Mouse (Mus musculus): ENCODE measurements around the gene Gpd1.

Gpd1 gene

DNA sequence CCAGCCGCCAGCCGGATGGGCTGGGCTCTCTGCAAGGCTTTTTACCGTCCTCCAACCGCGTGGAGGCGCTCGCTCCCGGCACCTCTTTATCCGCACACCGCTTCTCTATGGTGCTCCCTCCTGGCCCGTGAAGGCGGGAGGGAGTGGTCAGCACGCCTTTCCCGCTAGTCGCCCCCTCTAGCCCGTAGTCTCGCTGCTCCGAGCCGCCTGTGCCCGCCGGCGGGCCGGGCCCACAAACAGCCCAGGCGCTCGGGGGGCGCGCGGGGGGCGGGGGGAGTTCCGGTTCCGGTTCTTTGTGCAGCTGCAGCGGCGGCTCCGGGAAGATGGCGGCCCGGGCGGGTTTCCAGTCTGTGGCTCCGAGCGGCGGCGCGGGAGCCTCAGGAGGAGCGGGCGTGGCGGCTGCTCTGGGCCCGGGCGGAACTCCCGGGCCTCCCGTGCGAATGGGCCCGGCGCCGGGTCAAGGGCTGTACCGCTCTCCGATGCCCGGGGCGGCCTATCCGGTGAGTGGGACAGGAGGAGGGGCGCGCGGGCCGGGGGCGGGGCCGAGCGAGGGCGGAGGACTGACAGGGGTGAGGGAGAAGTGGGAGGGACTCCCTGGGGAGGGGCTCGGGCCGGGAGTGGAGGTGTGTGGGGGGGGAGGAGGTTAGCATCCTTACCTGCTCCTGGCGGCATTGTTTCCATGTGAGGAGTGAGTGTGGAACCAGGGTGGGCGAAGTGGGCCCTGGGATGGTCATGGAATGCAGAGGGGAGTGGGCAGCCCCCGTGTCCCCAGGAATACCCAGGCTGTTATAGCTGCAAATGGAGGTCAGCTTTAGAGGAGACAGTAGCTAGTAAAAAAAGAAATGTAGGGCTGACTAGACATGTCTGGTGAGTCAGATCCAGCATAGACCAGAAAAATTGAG, 15.1 kb upstream of the Gpd1 start, which contains the start of gene Smarcd1:
TSS of gene Smarcd1 (plus strand) at position 131 of the 902 bp plus-strand sequence.
- DNase-seq (ENCODE audit: extremely low spot score): peak; percentile 99

DNA sequence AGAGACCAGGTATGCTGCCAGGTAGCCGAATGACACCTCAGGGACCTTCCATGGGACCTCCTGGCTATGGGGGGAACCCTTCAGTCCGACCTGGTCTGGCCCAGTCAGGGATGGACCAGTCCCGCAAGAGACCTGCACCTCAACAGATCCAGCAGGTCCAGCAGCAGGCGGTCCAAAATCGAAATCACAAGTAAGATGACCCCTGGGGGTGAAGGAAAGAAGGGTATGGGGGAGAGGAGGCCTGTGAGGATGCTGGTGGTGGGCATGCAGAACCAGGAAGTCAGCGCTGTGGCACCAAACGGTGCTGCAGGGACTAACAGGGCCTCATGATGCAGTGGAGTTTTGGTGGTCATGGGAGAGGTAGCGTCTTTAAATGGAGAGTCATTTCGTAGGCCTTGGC, 14.2 kb upstream of the Gpd1 start:
- DNase-seq (ENCODE audit: extremely low spot score): no peak

DNA sequence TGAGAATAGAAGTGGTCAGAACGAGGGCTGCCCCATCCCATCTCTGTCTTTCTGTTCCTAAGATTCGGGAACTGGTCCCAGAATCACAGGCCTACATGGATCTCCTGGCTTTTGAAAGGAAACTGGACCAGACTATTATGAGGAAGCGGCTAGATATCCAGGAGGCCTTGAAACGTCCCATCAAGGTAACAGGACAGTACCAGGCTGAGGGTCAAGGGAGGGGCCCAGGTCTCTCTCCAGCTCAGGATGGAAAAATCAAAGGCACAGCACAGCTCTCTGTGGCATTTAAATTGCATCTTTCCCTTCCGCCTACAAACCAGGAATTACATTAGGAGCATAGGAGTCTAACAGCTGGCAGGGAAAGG, 13.7 kb upstream of the Gpd1 start:
- no peak for DNase-seq (ENCODE audit: extremely low spot score)

DNA sequence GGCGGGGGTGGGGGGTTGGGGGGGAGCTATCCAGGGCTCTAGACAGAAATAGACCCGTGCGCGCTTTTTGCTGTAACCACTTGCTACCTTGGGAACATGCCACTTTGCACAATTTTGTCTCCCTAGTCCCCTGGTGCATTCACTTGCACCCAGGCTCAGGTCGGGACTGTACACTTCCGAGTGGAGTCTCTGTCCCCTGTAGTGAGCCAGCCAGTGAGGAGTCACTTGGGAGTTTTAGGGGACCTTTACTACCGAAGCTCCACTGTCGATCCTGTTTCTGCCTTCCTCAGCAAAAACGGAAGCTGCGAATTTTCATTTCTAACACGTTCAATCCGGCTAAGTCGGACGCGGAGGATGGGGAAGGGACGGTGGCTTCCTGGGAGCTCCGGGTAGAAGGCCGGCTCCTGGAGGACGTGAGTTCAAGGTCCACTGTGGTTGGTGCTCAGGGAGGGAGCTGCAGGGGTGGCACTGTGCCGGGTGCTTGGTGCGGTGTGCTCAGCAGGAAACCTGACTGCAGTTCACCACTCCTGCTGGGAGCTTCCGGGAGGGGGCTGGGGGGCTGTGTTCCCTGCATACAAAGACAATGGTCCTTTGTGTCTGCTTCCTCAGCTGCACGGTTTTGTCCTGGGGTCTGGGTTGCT, 13.2 kb upstream of the Gpd1 start:
- no peak for DNase-seq (ENCODE audit: extremely low spot score)

DNA sequence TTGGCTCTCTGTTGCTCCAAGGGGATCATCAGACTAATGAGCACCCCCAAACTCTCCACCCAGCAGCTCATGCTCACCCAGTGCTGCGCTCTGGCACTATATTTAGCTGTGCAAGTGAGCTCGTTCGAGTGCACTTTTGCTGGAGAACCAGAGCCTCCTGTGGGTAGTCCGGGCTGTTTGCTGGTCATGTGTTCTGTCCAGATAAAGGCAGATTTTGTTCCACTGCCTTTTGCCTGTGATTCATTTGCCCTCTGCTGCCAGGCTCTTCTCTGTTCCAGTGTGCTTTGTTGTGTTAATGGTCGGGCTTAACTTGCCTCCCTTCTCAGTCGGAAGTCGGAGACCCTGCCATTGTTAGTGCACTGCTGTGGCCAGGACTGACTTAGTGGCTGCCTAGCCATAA, 12.4 kb upstream of the Gpd1 start:
- no peak for DNase-seq (ENCODE audit: extremely low spot score)

DNA sequence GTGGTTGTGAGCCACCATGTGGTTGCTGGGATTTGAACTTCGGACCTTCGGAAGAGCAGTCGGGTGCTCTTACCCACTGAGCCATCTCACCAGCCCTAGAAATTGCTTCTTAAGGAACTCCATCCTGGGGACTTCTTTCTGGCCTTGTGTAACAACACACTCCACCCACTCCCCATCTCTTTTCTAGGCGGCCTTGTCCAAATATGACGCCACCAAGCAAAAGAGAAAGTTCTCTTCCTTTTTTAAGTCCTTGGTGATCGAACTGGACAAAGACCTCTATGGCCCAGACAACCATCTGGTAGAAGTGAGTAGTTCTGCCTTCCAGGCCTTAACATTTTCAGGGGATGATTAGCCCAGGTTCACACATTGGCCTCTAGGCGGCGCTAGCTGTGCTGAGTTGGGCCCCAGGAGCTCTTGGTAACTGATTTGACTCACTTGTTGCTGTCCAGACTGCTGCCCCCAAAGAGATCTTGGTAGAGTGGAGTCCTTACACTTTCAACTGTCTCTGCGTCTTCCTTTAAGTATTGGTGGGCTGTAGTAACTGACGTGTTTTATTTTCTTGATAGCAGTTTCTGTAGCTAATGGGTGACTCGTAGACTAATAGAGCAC, 11.8 kb upstream of the Gpd1 start, which contains the start of gene Gm17349:
TSS of gene Gm17349 (minus strand) at position 51 of the 609 bp plus-strand sequence.
- peak; percentile 55 for DNase-seq (ENCODE audit: extremely low spot score)

DNA sequence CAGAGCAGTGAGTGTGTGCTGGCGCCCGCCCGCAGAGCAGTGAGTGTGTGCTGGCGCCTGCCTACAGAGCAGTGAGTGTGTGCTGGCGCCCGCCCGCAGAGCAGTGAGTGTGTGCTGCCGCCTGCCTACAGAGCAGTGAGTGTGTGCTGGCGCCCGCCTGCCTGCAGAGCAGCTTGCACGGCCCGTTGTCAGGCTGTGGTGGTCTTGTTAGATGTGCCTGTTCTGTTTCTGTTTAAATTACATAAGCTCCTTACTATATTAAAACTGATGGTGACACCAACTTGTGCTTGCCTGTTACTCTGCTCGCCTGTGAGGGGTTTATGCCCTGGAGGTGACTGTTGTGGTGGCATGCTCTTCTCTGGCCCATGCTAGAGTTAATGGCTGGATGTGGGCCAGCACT, 9.1 kb upstream of the Gpd1 start:
- DNase-seq (ENCODE audit: extremely low spot score): no peak

DNA sequence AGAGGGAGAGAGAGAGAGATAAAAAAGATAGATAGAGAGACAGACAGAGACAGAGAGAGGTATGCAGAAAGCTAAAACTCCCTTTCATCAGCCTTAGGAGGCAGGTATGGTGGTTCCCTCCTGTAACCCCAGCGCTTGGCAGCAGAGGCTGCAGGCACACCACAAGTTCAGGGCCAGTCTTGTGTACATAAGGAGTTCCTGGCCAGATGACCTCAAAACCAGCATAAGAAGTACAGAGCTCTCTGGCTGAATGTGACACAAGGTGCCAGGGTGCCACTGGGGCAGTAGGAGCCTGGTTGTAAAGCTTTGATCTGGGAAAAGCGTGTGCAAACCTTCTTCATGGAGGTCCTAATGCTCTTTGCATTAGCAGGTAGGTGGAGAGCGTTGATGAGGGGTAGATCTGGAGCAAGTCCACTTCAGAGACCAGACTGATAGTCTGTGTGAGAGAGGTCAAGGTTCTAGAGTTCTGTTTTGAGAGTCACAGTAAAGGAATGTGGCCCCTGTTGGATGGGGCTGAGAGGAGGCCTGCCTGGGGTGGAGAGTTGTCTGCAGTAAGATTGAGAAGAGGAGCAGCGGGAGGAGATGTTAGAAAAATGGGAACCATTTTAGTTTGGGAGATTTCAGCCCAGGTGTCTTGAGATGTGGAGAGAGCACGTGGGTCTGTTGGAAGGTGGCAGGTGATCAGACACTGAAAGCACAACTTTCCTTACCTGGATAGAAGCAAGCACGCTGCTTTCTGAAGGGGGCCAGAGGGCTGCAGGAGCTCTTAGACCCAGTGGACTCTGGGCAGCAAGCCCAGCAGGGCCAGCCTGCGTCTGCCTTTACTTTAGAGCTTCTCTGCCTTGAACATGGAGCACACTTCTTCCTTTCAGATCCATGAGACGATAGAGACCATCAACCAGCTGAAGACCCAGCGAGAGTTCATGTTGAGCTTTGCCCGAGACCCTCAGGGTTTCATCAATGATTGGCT, 6.8 kb upstream of the Gpd1 start:
- DNase-seq (ENCODE audit: extremely low spot score): no peak

DNA sequence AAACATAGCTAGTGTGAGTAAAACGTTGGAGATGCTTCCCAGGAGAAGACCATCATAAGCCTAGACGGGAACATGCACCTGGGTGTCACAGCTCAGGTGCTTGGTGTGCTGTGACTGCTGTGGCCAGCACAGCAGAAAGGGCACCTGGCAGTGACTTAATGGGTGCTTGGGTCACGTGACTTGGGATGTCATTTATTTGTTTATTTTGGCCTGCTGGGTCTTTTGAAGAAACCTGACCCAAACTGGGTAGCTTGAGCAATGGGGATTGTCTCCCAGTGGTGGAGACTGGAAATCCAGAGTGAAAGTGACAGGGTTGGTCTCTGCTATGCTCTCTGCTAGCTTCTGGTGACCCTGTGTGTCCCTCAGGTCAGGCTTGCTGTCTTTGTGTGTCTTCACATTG, 5.8 kb upstream of the Gpd1 start:
- DNase-seq (ENCODE audit: extremely low spot score): no peak

DNA sequence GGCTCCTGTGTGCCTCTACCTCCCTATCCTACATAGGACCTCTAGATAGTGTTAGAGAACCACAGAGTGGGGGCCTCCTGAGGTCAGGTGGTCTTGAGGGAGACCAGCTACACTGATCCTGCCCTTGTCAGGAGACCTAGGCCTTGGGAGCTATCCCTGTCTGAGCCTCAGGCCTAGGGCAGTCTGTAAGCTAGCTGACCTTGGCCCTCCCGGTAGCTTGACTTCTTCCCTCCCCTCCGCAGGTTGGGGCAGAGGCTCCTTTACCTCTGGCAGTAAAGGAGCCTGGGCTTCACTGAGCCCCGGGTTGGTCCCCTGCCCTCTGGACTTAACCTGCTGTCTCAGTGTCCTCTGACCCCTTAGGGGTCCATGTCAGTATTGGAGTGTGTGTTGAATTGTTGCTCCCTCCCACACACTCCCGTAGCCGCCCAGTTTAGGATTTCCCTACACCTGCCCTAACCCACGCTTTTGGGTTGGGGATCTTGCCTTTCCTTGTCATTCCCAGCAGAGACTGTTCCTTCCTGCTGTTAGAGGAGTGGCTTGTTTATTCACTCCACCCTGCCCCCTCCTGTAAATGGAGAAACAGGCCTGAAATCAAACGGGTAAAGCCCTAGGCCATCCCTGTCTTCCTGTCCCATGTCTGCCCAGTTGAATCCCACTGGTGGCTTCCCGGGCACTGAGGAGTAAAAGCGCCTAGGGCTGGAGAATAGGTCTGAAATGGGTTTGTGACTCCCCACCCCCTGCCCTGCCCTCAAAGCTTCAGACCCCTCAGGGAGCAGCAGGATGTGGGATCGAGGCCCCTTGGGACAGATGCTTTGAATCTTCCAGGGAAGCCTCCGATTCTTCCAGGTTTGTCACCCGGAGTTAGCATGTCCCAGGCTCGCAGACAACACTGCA, 4.4 kb upstream of the Gpd1 start:
- DNase-seq (ENCODE audit: extremely low spot score): no peak

DNA sequence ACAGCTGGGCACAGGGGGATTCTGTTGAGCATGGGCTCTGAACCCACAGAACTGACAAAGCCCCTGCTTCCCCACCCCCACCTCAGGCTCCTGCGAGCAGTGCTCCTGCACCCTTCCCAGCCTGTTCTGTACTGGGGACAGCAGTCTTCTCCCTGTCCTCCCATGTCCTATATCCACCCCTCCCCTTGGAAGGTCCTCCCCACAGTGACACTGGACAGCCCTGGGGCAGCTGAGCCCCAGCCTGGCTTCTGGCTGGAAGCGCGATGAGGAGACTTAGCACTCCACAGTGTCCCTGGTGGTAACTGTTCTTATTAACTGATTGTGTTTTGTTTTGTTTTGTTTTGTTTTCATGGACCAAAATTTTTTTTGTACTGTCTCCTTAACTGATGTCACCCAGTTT, 3.7 kb upstream of the Gpd1 start:
- no peak for DNase-seq (ENCODE audit: extremely low spot score)

DNA sequence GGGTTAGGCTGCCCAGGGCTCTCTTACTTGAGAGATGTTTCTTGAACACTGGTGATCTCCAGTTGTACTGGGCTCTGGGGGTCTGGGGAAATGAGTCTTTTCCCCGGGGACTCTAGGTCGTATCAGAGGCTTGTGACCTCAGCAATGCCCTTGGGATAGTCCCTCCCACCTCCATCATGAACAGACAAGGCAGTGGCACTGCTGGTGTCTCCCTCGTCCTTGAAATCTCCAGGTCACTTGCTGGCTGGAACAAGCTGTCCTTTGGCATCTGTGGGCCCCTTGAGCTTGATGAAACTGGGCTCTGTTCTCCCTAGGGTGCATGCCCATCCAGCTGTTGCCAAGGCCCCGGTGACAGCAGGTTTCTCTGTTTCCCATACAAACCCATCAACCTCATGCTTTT, 3.1 kb upstream of the Gpd1 start:
- no peak for DNase-seq (ENCODE audit: extremely low spot score)

DNA sequence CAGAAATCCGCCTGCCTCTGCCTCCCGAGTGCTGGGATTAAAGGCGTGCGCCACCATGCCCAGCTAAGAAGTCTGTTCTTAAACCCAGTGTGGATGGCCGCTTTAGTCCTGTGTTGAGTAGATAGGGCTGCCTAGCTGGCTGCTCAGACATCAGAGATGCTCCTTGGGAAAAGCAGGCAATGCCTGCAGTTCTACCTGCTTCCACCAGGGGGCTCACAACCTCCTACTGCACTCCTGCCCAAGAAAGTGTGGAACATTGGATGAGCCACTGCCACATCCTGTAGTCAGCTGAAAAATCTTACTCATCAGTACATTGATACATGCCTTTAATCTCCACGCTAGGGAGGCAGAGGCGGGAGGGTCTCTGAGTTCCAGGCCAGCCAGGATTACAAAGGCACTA, 2.5 kb upstream of the Gpd1 start:
- peak; percentile 72 for DNase-seq (ENCODE audit: extremely low spot score)

DNA sequence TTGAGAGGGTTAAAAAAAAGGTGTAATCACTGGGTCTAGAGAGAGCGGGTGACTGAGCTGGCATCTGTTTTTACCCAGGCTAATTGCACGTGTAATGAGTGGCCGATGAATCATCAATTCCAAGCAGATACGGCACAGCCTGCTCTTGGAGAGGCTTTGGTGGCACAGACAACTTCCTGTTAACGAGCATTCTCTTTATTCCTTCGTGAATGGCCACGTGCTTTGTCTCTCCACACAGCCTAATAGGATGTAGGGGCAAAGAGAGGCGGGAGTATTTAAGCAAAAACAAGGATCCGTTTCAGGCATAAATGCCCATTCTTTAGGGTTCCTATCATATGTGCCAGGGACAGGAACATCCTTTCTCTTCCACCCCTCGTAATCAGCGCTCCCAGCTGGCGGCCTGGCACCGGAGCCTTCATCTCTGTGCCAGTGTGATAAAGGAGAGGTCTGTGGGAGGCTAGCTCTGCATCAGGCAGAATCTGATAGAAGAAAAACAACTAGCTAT, 1.9 kb upstream of the Gpd1 start:
- DNase-seq (ENCODE audit: extremely low spot score): no peak

DNA sequence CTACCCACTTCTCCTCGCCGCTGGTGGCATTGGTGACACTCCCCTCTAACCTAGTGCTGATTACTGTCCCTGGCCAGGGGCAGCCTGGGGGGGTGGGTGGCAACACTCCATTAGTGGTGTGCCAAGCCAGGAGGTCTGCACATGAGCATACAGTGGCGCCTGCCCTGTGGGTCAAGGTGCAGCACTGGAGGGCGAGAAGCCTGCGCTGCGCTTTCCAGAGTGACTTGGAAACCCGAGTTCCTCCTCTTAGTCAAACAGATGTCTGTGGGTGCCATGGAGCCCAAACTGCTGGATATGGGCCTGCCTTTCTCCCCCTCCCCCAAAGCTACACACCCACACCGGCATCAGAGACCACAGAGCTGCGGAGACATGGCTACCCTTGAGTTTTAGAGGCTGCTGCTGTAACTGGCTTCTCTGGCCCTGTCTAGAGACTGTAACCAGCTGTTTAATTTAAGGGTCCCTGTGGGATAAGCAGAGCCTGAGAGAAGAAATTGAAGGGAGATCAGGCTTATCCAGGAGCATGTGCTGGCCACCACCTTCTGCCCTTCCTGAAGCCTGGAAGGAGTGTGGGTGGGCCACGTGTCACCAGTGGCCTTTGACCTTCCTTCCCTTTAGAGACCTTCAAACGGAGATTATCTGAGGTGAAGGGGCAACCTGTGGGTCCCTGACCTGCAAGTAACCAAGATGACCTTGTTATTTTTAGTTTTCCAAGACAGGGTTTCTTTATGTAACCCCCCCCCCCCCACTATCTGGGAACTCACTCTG, 1.2 kb upstream of the Gpd1 start:
- no peak for DNase-seq (ENCODE audit: extremely low spot score)

DNA sequence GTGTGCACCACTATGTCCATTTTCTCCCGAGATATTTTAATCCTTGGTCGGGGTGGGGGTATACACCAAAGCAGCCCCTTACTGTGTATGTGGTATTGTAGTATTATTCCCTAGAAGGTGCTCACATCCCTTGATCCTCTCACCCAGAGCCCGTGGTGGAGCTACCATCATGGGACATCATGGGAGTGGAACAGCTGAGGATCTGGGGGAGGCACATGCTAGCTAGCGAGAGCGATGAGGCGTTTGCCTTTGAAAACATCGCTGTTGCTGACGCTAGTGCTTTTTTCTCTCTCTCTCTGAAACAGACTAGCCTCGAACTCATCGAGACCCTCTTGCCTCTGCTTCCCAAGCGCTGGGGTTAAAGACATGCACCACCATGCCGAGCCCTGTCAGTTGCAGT, 501 bp upstream of the Gpd1 start:
- DNase-seq (ENCODE audit: extremely low spot score): no peak

DNA sequence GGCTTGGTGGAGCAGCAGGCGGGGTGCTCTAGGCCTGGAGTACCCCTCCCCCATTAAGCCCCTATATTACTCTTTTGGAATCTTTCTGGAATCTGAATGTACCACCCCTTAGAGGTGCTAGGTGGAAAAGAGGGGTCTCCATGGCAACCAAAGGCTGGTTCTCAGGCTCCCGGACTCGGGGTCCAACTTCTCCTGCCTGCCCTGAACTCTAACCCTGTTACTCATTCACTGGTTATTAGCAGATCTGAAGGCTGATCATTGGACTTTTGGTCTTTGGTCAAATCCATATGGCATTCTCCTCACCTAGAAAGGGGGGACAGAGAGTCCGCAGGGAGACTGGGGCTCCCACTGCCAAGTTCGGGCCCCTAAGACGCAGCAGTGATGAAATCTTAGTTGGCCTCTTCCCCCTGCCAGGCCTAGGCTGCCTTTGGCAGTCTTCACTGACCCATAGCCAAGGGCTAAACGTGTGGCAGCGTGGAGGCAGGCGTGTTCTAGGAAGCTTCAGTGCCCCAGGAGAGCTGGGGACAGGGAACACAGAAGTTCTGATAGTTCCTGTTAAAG, 1.2 kb downstream of the Gpd1 start:
- DNase-seq (ENCODE audit: extremely low spot score): no peak

DNA sequence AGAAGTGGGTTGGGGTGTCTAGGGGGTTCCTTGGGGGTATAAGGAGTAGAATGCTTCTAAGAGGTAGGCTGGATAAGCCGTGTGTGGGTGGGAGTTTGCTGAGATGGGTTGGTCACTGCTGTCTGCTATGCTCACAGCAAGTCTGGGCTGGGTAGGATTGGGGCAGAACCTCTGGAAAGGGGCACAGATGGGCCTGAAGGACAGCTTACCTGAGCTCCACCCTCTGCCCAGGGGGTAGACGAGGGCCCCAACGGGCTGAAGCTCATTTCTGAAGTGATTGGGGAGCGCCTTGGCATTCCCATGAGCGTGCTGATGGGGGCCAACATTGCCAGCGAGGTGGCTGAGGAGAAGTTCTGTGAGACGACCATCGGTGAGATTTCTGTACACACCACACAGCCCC, 2.5 kb downstream of the Gpd1 start:
- DNase-seq (ENCODE audit: extremely low spot score): no peak
